Mouse (Mus musculus): Measurements from ENCODE around the gene Cd200r2. TPM values are rescaled to one million over a fixed set of nuclear protein-coding genes. Genes with fewer than 3 reads are reported as not detected.
"Not testable (repeated sequence)": the region's sequence is repeated elsewhere in the genome, so short reads cannot be mapped to it uniquely, and the experiment has no call there.

The Cd200r2 gene
- not detected in 2 replicates for total RNA-seq (2017)

- ATAC-seq (ENCODE audit: extremely low read depth, insufficient number of reproducible peaks, low FRiP score, poor library complexity, severe bottlenecking): no peak
These were observed at the start of gene Cd200r2 for GRCm38 (mm10) chr16:44866797-44867196. Cd200r2 (plus strand) TSS chr16:44867097.

- ATAC-seq (ENCODE audit: extremely low read depth, insufficient number of reproducible peaks, low FRiP score, poor library complexity, severe bottlenecking): no peak
These were observed 48.9 kb upstream of the Cd200r2 start for GRCm38 (mm10) chr16:44818010-44818409.

- no peak for ATAC-seq (ENCODE audit: extremely low read depth, insufficient number of reproducible peaks, low FRiP score, poor library complexity, severe bottlenecking)
These were observed 46.4 kb upstream of the Cd200r2 start for GRCm38 (mm10) chr16:44820545-44820944.

- no peak for ATAC-seq (ENCODE audit: extremely low read depth, insufficient number of reproducible peaks, low FRiP score, poor library complexity, severe bottlenecking)
These were observed 34.6 kb upstream of the Cd200r2 start for GRCm38 (mm10) chr16:44832286-44832685.

GRCm38 (mm10) chr16:44833189-44833588 is 33.7 kb upstream of the Cd200r2 start:
- not testable (repeated sequence) for ATAC-seq (ENCODE audit: extremely low read depth, insufficient number of reproducible peaks, low FRiP score, poor library complexity, severe bottlenecking)

- no peak for ATAC-seq (ENCODE audit: extremely low read depth, insufficient number of reproducible peaks, low FRiP score, poor library complexity, severe bottlenecking)
These were observed 8.3 kb downstream of the Cd200r2 start for GRCm38 (mm10) chr16:44875178-44875577.

GRCm38 (mm10) chr16:44876625-44877024 is 9.7 kb downstream of the Cd200r2 start:
- ATAC-seq (ENCODE audit: extremely low read depth, insufficient number of reproducible peaks, low FRiP score, poor library complexity, severe bottlenecking): no peak

- ATAC-seq (ENCODE audit: extremely low read depth, insufficient number of reproducible peaks, low FRiP score, poor library complexity, severe bottlenecking): no peak
These were observed 10.7 kb downstream of the Cd200r2 start for GRCm38 (mm10) chr16:44877595-44877994.

- no peak for ATAC-seq (ENCODE audit: extremely low read depth, insufficient number of reproducible peaks, low FRiP score, poor library complexity, severe bottlenecking)
These were observed 23.9 kb downstream of the Cd200r2 start for GRCm38 (mm10) chr16:44890814-44891213.

- ATAC-seq (ENCODE audit: extremely low read depth, insufficient number of reproducible peaks, low FRiP score, poor library complexity, severe bottlenecking): no peak
These were observed 65.1 kb downstream of the Cd200r2 start for GRCm38 (mm10) chr16:44932016-44932415.

GRCm38 (mm10) chr16:44943468-44943867 is 76.6 kb downstream of the Cd200r2 start, which contains the start of gene Cd200r3:
Cd200r3 (plus strand) TSS chr16:44943678.
- no peak for ATAC-seq (ENCODE audit: extremely low read depth, insufficient number of reproducible peaks, low FRiP score, poor library complexity, severe bottlenecking)

- ATAC-seq (ENCODE audit: extremely low read depth, insufficient number of reproducible peaks, low FRiP score, poor library complexity, severe bottlenecking): no peak
These were observed 84.6 kb downstream of the Cd200r2 start for GRCm38 (mm10) chr16:44951360-44952114.

GRCm38 (mm10) chr16:44962296-44962695 is 95.4 kb downstream of the Cd200r2 start:
- ATAC-seq (ENCODE audit: extremely low read depth, insufficient number of reproducible peaks, low FRiP score, poor library complexity, severe bottlenecking): no peak

GRCm38 (mm10) chr16:44962777-44963176 is 95.9 kb downstream of the Cd200r2 start:
- ATAC-seq (ENCODE audit: extremely low read depth, insufficient number of reproducible peaks, low FRiP score, poor library complexity, severe bottlenecking): peak; percentile 95

GRCm38 (mm10) chr16:44964526-44965374 is 97.9 kb downstream of the Cd200r2 start:
- ATAC-seq (ENCODE audit: extremely low read depth, insufficient number of reproducible peaks, low FRiP score, poor library complexity, severe bottlenecking): no peak

- ATAC-seq (ENCODE audit: extremely low read depth, insufficient number of reproducible peaks, low FRiP score, poor library complexity, severe bottlenecking): no peak
These were observed 98.5 kb downstream of the Cd200r2 start for GRCm38 (mm10) chr16:44965428-44965827.
